Mouse (Mus musculus): ENCODE data around the gene Erbin. TPM values are rescaled to one million over a fixed set of nuclear protein-coding genes. Genes with fewer than 3 reads are reported as not detected.

Erbin gene
- 355 TPM for polyA plus RNA-seq (2014; fragmentation: Illumina TruSeq; extraction: RNeasy Lipid Tissue Mini Kit (QIAGEN cat#74804); ENCODE audit: low replicate concordance)

DNA sequence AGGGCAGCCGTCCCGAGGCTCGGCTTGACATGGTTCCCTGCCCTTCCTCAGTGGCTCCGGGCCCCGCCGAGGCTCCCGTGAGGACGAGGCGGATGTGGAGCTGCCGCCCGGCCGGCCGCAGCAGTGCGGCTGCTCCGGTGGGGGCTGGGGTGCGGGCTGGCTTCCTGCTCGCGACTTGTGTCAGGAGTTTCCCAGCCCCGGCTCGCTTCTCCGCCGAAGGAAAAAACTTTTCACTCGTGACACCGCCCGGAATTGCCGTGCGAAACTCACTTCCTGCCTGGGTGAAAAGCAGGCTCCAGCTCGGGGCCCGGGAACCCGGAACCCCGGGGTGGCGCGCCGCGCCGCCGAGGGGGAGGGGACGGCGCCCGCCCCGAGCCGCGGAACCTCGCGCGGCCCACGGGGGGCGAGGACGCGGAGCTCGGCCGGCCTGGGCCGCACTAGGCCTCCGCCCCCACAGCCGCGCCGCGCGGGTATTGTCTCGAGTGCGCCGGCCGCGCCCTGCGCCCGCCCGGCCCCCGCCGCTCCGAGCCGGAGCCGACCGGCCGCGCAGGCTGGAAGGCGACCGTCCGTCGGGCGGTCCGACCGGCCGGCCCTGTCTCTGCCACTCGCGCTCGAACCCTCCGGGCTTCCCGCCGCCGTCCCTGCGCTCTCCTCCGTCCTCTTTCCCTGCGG lies at the start of gene Erbin:
Gene Erbin, minus strand, starts transcription at position 254 of the 672 bp plus-strand sequence.

DNA sequence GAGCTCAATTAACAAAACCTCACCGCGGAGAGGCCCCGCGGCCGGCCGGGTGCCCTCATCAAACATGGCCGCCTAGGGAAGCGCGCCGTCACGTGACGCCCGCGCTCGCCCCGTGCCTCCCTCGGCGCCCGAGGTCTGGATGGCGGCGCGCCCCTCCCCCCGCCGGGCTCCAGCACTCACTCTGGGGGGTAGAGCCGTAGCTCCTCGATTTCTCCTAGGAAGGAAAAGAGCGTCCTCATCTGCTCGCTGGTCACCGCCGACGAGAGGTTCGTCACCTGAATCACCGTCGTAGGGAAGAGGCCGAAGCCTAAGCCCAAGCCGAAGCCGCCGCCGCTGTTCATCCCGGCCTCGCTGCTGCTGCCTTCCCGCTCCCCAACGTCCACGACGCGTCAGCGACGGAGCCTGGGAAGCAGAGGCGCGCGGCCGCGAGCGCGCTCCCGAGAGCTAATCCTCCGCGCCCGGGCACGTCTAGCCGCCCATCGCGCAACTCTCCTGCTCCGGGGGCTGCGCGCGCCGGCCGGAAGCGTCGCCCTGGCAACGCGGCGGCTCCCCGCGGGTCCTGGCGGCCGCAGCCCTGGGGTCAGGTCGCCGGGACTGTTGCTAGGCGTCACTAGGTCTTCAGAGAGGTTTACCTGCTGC lies 146.1 kb downstream of the Erbin start, which contains the start of gene Srek1:
Gene Srek1, minus strand, starts transcription at position 490 of the 639 bp plus-strand sequence.

Other genes starting within 250 kb of the Erbin start
- gene Srek1, start 145.9 kb downstream of the Erbin start, polyA plus RNA-seq (2014; fragmentation: Illumina TruSeq; extraction: RNeasy Lipid Tissue Mini Kit (QIAGEN cat#74804); ENCODE audit: low replicate concordance), result 51.4 TPM
- gene Nln, start 189.1 kb upstream of the Erbin start, polyA plus RNA-seq (2014; fragmentation: Illumina TruSeq; extraction: RNeasy Lipid Tissue Mini Kit (QIAGEN cat#74804); ENCODE audit: low replicate concordance), result 41.4 TPM
- 2.0 TPM for gene Sgtb, start 189.2 kb upstream of the Erbin start, polyA plus RNA-seq (2014; fragmentation: Illumina TruSeq; extraction: RNeasy Lipid Tissue Mini Kit (QIAGEN cat#74804); ENCODE audit: low replicate concordance)

Measured in small intestine, adult 10 weeks (tissue).